Mouse (Mus musculus) stomach, embryonic 14.5 days (tissue): ENCODE measurements around the gene Tmem109. TPM values are rescaled to one million over a fixed set of nuclear protein-coding genes. Genes with fewer than 3 reads are reported as not detected.

Source experiments
- ATAC-seq: fragments of 200-750 bp; cut with Nextera tagmentation; 2 replicates; pipeline ENCODE4 v1.8.0; 2017; ENCODE audit warnings: low read depth, moderate TSS enrichment; ENCODE audit not compliant: insufficient number of reproducible peaks, insufficient read depth, low FRiP score
- H3K27ac ChIP-seq: fragments of 300-500 bp; sonication (generic); 2 replicates; pipeline ENCODE4 v1.5.1; 2014; ENCODE audit warnings: mild to moderate bottlenecking, low read length, moderate library complexity, mixed read lengths
- H3K27me3 ChIP-seq: fragments of 300-500 bp; sonication (generic); 2 replicates; pipeline ENCODE4 v1.6.1; 2014; ENCODE audit warnings: low read length, control low read depth, mixed read lengths; ENCODE audit not compliant: control insufficient read depth, insufficient read depth
- H3K36me3 ChIP-seq: fragments of 300-500 bp; sonication (generic); 2 replicates; pipeline ENCODE4 v1.6.1; 2014; ENCODE audit warnings: mild to moderate bottlenecking, control low read depth, low read length, moderate library complexity, mixed read lengths; ENCODE audit not compliant: control insufficient read depth, insufficient read depth
- H3K4me1 ChIP-seq: fragments of 300-500 bp; sonication (generic); 2 replicates; pipeline ENCODE4 v1.6.1; 2014; ENCODE audit warnings: low read length, control low read depth, mixed read lengths; ENCODE audit not compliant: control insufficient read depth, insufficient read depth
- H3K4me2 ChIP-seq: fragments of 300-500 bp; sonication (generic); replicated peaks from 2 replicates; pipeline ENCODE4 v1.6.1; 2014; ENCODE audit warnings: low read depth, low read length, control low read depth
- H3K4me3 ChIP-seq: fragments of 300-500 bp; sonication (generic); 2 replicates; pipeline ENCODE4 v1.5.1; 2014; ENCODE audit warnings: low read depth, low read length, control low read depth
- H3K9ac ChIP-seq: fragments of 300-500 bp; sonication (generic); replicated peaks from 2 replicates; pipeline ENCODE4 v1.6.1; 2014; ENCODE audit warnings: low read depth, mild to moderate bottlenecking, control low read depth, low read length, moderate library complexity, mixed read lengths
- H3K9me3 ChIP-seq: fragments of 300-500 bp; sonication (generic); 2 replicates; pipeline ENCODE4 v1.6.1; 2016; ENCODE audit warnings: low read depth, low read length, control low read depth; ENCODE audit not compliant: control insufficient read depth
- WGBS: fragments of 180-500 bp; shearing (Covaris S2); extraction: QIAGEN DNeasy Blood & Tissue Kit; methylation state at CpG from one replicate; pipeline ENCODE4 v1.1.7; 2014; 5-methylcytosine and 5-hydroxymethylcytosine counted together
- polyA plus RNA-seq: library from polyadenylated mRNA; unstranded; fragments of >200 nt; fragmentation: Nextera tagmentation; extraction: Ambion mirVana; gene quantifications from 2 replicates; pipeline ENCODE4 v1.2.1, GENCODE M21; 2014

Tmem109 gene
- polyA plus RNA-seq, 1 experiment from 2014 or later, result 132 TPM

DNA sequence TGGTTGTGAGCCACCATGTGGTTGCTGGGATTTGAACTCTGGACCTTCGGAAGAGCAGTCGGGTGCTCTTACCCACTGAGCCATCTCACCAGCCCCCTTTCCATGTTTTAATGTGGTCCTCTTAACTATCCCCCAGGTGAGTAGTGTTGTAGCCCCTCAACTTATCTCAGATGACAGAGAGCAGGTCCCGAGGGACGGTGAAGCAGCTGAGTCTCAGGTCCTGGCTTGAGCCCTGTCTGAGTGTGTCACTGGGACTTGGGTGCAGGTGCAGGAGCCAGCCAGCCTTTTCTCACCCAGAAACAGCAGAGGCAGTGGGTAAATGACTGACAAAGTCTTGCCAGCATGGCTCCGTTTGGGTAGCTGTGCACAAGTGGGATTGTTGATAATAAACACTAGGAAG, 37.6 kb downstream of the Tmem109 start:
- H3K4me2 ChIP-seq, result no peak overlapping the region
- no peak for ATAC-seq
- 94% methylated on average over 5 of the region's 5 CpGs for WGBS
- no peaks in the 10 kb centered on the region for H3K36me3 ChIP-seq
- 0 out of 2 replicates have a peak, but pooled peaks cover 2% of the 10 kb centered on the region for H3K4me1 ChIP-seq
- H3K9me3 ChIP-seq, result no peaks in the 10 kb centered on the region
- no peak overlapping the region for H3K9ac ChIP-seq
- no peaks in the 10 kb centered on the region for H3K27me3 ChIP-seq
- H3K4me3 ChIP-seq, result no peak overlapping the region
- no peak overlapping the region for H3K27ac ChIP-seq

DNA sequence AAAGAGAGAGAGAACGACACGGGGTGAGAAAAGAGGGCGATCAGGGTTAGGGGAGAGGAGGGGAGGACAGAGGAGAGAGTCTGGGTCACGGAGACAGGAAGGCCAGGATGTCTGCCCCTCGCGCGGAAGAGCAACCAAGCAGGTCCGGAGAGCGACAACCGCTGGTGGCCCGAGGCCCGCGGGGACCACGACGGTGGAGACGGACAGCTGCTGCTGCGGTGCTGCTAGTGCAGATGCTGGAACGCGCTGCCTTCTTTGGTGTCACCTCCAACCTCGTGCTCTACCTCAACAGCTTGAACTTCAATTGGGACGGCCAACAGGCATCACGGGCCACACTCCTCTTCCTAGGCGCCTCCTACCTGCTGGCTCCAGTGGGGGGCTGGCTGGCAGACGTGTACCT, 38.9 kb downstream of the Tmem109 start:
- H3K27me3 ChIP-seq, result no peaks in the 10 kb centered on the region
- no peaks in the 10 kb centered on the region for H3K9me3 ChIP-seq
- H3K4me2 ChIP-seq, result no peak overlapping the region
- H3K4me3 ChIP-seq, result no peak overlapping the region
- 54% methylated on average over 24 of the region's 24 CpGs for WGBS
- no peaks in the 10 kb centered on the region for H3K36me3 ChIP-seq
- no peak overlapping the region for H3K27ac ChIP-seq
- no peak overlapping the region for H3K9ac ChIP-seq
- H3K4me1 ChIP-seq, result 0 out of 2 replicates have a peak, but pooled peaks cover 2% of the 10 kb centered on the region
- ATAC-seq, result no peak

DNA sequence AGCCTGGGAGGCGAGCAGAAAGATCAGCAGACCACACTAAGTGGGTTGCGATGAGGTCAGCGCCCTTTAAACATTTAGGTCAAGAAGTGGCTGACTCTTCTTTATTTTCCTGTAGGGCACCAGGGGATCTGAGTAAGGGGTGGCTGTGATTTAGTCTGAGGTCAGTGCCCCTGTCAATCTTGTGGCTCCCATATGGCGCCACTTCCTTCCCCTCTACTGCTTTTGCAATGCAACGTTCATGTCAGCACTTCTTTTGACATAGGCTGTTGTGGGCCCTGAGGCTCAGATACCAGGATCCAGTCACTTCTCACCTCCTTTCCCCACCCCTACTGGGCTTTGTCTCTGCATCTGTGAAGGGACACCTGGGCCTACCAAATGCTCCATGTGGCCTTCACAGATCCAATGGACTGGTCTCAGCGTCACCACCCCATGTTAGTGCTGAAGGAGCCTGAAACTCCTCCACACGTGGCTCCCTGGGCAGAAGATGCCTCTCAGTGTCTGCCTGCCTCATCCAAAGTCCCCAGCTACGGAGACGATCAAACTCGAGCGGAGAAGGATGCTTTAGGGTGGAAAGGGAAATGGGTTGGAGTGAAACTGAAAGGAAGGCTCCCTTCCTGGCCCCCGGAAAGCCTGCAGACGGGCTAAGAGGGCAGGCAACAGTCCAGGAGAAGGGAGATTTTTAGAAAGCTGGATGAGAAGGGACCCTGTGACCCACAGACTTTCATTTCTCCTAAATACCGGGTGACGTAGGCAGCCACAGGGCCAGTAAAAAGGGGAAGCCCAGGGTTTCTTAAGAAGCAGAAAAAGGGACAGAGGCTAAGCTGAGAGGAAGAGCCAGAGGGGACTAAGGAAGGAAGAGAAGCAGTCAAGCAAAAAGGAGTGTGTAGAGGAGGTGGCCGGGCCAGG, 39.8 kb downstream of the Tmem109 start:
- no peaks in the 10 kb centered on the region for H3K27me3 ChIP-seq
- H3K36me3 ChIP-seq, result no peaks in the 10 kb centered on the region
- H3K4me2 ChIP-seq, result no peak overlapping the region
- no peak for ATAC-seq
- no peak overlapping the region for H3K9ac ChIP-seq
- no peak overlapping the region for H3K4me3 ChIP-seq
- H3K27ac ChIP-seq, result no peak overlapping the region
- H3K9me3 ChIP-seq, result no peaks in the 10 kb centered on the region
- H3K4me1 ChIP-seq, result 0 out of 2 replicates have a peak, but pooled peaks cover under 1% of the 10 kb centered on the region
- 55% methylated on average over 16 of the region's 16 CpGs for WGBS

DNA sequence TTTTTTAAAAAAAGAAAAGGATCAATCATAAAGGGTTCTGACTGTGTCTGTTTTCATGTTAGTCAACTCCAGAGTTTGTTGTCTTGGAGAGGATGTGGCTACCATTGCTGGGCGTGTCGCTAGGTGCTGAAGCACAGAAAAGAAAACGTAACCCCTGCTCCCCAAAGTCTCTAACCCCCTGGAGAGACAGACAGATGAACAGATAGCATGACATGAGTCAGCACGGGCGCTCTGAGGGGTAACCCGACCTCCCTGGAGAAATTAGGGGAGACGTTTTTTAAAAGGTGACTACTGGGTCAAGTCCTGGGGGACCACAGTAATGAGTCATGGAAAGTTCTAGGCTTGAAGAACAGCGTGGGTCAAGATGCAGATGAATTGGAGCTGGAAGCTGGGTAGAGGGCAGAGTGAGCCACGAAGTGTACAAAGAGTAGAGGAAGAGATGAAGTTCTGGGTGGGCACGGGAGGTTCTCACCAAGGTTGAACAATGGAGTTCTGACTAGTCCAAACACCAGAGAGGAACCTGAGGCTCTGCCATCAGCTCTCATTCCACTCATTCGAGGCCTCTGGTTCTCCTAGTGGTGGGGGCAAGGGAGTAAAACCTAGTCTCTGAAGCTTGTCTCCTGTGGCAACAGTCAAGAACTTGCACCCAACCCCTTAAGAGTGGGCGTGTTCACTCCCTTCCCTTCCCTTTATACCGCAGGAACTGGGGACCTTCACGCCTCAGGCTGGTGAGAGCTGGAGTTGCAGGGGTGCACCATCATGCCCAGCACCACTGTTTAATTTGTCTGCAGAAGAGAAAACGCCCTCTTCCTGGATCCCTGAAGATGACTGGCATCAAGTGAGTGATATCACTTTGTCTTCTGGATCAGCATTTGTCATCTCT, 42.5 kb downstream of the Tmem109 start, which contains the start of gene Slc15a3:
TSS of gene Slc15a3 (plus strand) at position 718 of the 883 bp plus-strand sequence.
- no peaks in the 10 kb centered on the region for H3K4me1 ChIP-seq
- H3K4me3 ChIP-seq, result no peak within 1 kb of the TSS
- 73% methylated on average over 15 of the region's 15 CpGs for WGBS
- no peaks in the 10 kb centered on the region for H3K36me3 ChIP-seq
- H3K27ac ChIP-seq, result no peak within 1 kb of the TSS
- H3K9ac ChIP-seq, result no peak within 1 kb of the TSS
- H3K4me2 ChIP-seq, result no peak within 1 kb of the TSS
- ATAC-seq, result no peak
- no peaks in the 10 kb centered on the region for H3K27me3 ChIP-seq
- no peaks in the 10 kb centered on the region for H3K9me3 ChIP-seq

DNA sequence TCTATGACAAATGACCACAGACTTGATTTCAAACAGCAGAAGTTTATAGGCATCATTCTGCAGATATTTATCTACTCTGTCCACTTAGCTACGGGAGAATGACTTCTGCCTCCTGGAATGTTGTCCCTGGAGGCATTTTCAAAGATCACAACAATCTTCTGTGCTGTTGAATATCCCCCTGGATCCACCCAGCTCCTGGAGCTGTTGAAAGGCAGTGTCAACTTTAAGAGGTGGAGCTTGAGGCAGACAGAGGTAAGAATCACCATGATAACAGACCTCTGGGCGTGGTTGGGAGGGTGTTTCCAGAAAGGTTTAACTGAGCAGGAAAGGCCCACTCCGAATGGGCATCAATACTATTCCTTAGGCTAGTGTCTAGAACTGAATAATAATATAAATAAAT, 46.1 kb downstream of the Tmem109 start:
- Histone ChIP-seq H3K4me1 (no peaks in the 10 kb centered on the region), H3K4me2 (no peak overlapping the region), H3K9ac (no peak overlapping the region), H3K27ac (no peak overlapping the region), H3K27me3 (no peaks in the 10 kb centered on the region), H3K4me3 (no peak overlapping the region), H3K9me3 (no peaks in the 10 kb centered on the region), H3K36me3 (no peaks in the 10 kb centered on the region)
- no peak for ATAC-seq
- WGBS, result 50% methylated on average over 3 of the region's 3 CpGs

DNA sequence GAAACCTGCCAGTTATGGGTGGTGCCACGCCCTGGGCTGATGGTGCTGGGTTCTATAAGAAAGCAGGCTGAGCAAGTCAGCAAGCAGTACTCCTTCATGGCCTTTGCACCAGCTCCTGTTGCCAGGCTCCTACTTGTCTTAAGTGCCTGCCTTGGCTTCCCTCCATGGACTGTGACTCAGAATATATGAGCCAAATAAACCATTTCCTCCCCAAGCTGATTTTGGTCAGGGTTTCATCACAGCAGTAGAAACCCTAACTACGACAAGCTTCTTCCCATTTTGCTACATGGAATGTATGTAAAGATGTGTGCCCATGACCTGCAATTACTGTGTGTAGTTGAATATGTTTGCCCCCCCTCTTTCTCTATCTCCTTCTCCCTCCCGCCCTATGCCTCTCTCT, 48.2 kb downstream of the Tmem109 start:
- H3K27ac ChIP-seq, result no peak overlapping the region
- no peaks in the 10 kb centered on the region for H3K9me3 ChIP-seq
- no peaks in the 10 kb centered on the region for H3K36me3 ChIP-seq
- no peak overlapping the region for H3K4me2 ChIP-seq
- H3K4me3 ChIP-seq, result no peak overlapping the region
- no peaks in the 10 kb centered on the region for H3K27me3 ChIP-seq
- WGBS, result 80% methylated on average over 3 of the region's 3 CpGs
- H3K4me1 ChIP-seq, result no peaks in the 10 kb centered on the region
- H3K9ac ChIP-seq, result no peak overlapping the region
- ATAC-seq, result no peak

DNA sequence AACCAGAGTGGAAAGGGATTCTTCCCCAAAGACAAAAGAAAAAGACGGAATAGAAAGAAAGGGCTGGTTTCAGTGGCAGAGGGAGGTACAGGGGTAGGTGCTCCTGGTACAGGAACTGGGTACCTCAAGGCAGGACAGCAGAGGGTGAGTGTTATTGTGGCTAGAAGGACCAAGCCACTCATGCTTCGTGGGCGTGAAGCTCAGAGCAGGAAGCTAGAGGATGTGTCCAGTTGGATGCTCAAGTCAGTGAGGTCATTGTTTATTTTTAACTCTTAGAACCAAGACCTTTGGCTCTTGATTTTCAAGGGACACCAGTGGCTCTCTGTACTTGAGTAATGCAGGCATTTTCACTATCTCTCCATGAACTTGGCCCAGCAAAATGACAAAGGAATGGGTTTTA, 49.8 kb downstream of the Tmem109 start:
- Histone ChIP-seq H3K9me3 (no peaks in the 10 kb centered on the region), H3K9ac (no peak overlapping the region), H3K4me2 (no peak overlapping the region), H3K27ac (no peak overlapping the region), H3K4me1 (no peaks in the 10 kb centered on the region), H3K4me3 (no peak overlapping the region), H3K36me3 (no peaks in the 10 kb centered on the region), H3K27me3 (no peaks in the 10 kb centered on the region)
- 74% methylated on average over 3 of the region's 3 CpGs for WGBS
- ATAC-seq, result no peak

DNA sequence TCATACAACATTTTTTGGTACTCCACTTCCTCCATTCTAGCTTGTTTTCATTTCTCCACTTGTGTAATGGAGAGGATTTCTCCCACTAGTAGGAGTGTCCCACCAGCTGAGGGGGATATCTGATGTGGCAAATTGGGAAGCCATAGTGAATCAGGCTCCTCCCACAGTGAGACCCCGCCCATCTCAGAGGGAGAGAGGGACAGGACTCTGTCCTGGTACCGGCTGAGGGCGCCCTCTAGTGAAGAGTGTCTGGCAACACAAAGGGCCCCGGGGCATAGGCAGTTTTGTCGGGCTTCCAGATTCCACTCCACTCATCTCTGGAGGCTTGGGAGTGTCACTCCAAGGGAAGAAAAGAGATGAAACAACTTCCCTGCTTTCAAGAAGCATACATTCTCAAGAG, 50.4 kb downstream of the Tmem109 start:
- WGBS, result 12% methylated on average over 5 of the region's 5 CpGs
- peak; percentile 49; the same call in 1 of the 2 replicates for ATAC-seq
- no peaks in the 10 kb centered on the region for H3K36me3 ChIP-seq

More for the DNA sequence above, 50.4 kb downstream of the Tmem109 start:
- Histone ChIP-seq H3K4me3 (no peak overlapping the region), H3K27ac (no peak overlapping the region), H3K9ac (no peak overlapping the region), H3K9me3 (no peaks in the 10 kb centered on the region), H3K27me3 (no peaks in the 10 kb centered on the region), H3K4me1 (no peaks in the 10 kb centered on the region), H3K4me2 (no peak overlapping the region)
